8 mouse cellular contexts compared by ENCODE assay signal in genomic region chr7:126897390-126898101, GRCm38 (mm10). TPM values are rescaled to one million over a fixed set of nuclear protein-coding genes. Genes with fewer than 3 reads are reported as not detected.
DNase-seq lines count a peak whose midpoint lies in the region; ATAC-seq and TF ChIP-seq lines count a peak whose summit lies in the region.

No protein-coding gene starts in this region.

- peak; percentile 10 to 14 for DNase-seq in urinary bladder, postnatal 36 days (ENCODE audit: low spot score in 2 of 2)
- DNase-seq in urinary bladder, postnatal 10 days (ENCODE audit: low spot score) = no peak
- no peak for DNase-seq in forebrain, embryonic 10.5 days (ENCODE audit: extremely low spot score, low spot score)
- DNase-seq in hindbrain, embryonic 14.5 days (ENCODE audit: low spot score) = peak; percentile 29
- DNase-seq in liver, embryonic 14.5 days (ENCODE audit: low read depth in 3 of 3, low spot score in 3 of 3) = peak in 1 of 3 experiments; percentile 37
- DNase-seq in natural killer cell, adult 2 months (ENCODE audit: low spot score in 2 of 2) = peak; percentile 14 to 31
- no peak for DNase-seq in cerebellum, postnatal 36 days

- WGBS in forebrain, embryonic 10.5 days = 26% methylated on average over 16 of the region's 16 CpGs
- 27% methylated on average over 14 of the region's 16 CpGs for WGBS in hindbrain, embryonic 14.5 days
- WGBS in liver, embryonic 14.5 days (ENCODE audit: insufficient replicate concordance) = 6% methylated on average over 16 of the region's 16 CpGs

- no peaks in the 10 kb centered on the region for H3K9me3 ChIP-seq in forebrain, embryonic 10.5 days
- H3K9me3 ChIP-seq in hindbrain, embryonic 14.5 days (ENCODE audit: control insufficient read depth, low read length) = no peaks in the 10 kb centered on the region
- H3K9me3 ChIP-seq in liver, embryonic 14.5 days (ENCODE audit: control insufficient read depth, low read length) = no peaks in the 10 kb centered on the region

- peak overlapping the region; percentile 90 for H3K27ac ChIP-seq in forebrain, embryonic 10.5 days
- peak overlapping the region; percentile 88 for H3K27ac ChIP-seq in hindbrain, embryonic 14.5 days
- peak overlapping the region; percentile 41 for H3K27ac ChIP-seq in liver, embryonic 14.5 days

- peak overlapping the region; percentile 60 for H3K4me2 ChIP-seq in hindbrain, embryonic 14.5 days (replicated peaks)
- H3K4me2 ChIP-seq in liver, embryonic 14.5 days (ENCODE audit: low read depth) = peak overlapping the region; percentile 96

- ATAC-seq in hindbrain, embryonic 14.5 days (ENCODE audit: low FRiP score) = no peak; the same call in 1 of the 2 replicates
- ATAC-seq in liver, embryonic 14.5 days (ENCODE audit: insufficient read depth) = peak; percentile 75
- ATAC-seq in cerebellum, adult (ENCODE audit: insufficient number of reproducible peaks, low FRiP score, low TSS enrichment) = no peak

- H3K4me3 ChIP-seq in forebrain, embryonic 10.5 days = peak overlapping the region; percentile 70
- peak overlapping the region; percentile 53 for H3K4me3 ChIP-seq in hindbrain, embryonic 14.5 days (replicated peaks; ENCODE audit: low read length)
- peak overlapping the region; percentile 76 to 78 for H3K4me3 ChIP-seq in liver, embryonic 14.5 days (ENCODE audit: insufficient read depth in 1 of 2, low read depth in 2 of 2, low read length in 2 of 2)

- TF ChIP-seq EP300 in liver, embryonic 14.5 days (IDR thresholded peaks at IDR 0.05; ENCODE audit: low read depth) = 0 out of 2 replicates have a peak, but pooled peaks have one; percentile 11

- peaks cover 23% of the 10 kb centered on the region for H3K4me1 ChIP-seq in forebrain, embryonic 10.5 days
- peaks cover 14% of the 10 kb centered on the region; the same call in 1 of the 2 replicates for H3K4me1 ChIP-seq in hindbrain, embryonic 14.5 days (replicated peaks; ENCODE audit: control insufficient read depth, insufficient read depth, low read length)
- H3K4me1 ChIP-seq in liver, embryonic 14.5 days (replicated peaks; ENCODE audit: control insufficient read depth in 2 of 2, insufficient read depth in 2 of 2, low read length in 1 of 2) = peaks cover 4 to 10% of the 10 kb centered on the region in 2 experiments

- no peaks in the 10 kb centered on the region for H3K36me3 ChIP-seq in forebrain, embryonic 10.5 days (replicated peaks)
- H3K36me3 ChIP-seq in hindbrain, embryonic 14.5 days (replicated peaks; ENCODE audit: control insufficient read depth, insufficient read depth) = no peaks in the 10 kb centered on the region
- no peaks in the 10 kb centered on the region for H3K36me3 ChIP-seq in liver, embryonic 14.5 days (replicated peaks; ENCODE audit: control insufficient read depth, insufficient read depth, low read depth)

- H3K27me3 ChIP-seq in forebrain, embryonic 10.5 days (ENCODE audit: poor library complexity, severe bottlenecking) = no peaks in the 10 kb centered on the region
- no peaks in the 10 kb centered on the region for H3K27me3 ChIP-seq in hindbrain, embryonic 14.5 days (ENCODE audit: control insufficient read depth, insufficient read depth, low read length)
- H3K27me3 ChIP-seq in liver, embryonic 14.5 days (ENCODE audit: control insufficient read depth, insufficient read depth, low read length) = no peaks in the 10 kb centered on the region

- no peak for TF ChIP-seq CTCF in liver, embryonic 14.5 days (IDR thresholded peaks at IDR 0.05; ENCODE audit: low read depth)

- peak overlapping the region; percentile 80 for H3K9ac ChIP-seq in hindbrain, embryonic 14.5 days
- H3K9ac ChIP-seq in liver, embryonic 14.5 days (replicated peaks) = peak overlapping the region; percentile 87

RNA-seq across cellular contexts. Expression of gene Taok2, which starts 13.0 kb away (rescaled TPM):
- 54.0 and 54.1 TPM in 2 replicates for polyA plus RNA-seq in forebrain, embryonic 10.5 days (2016; fragmentation: Nextera tagmentation; extraction: Ambion mirVana)
- polyA plus RNA-seq in hindbrain, embryonic 14.5 days (2014; fragmentation: Nextera tagmentation; extraction: Ambion mirVana) = 36.4 and 37.2 TPM in 2 replicates
- polyA plus RNA-seq in liver, embryonic 14.5 days (2012; rRNA removed) = 16.2 and 16.3 TPM in 2 replicates
- 6.3 and 7.0 TPM in 2 replicates for polyA plus RNA-seq in liver, embryonic 14.5 days (2014; fragmentation: Nextera tagmentation; extraction: Ambion mirVana)

RNA-seq across cellular contexts. Expression of gene Tmem219, which starts 25.2 kb away (rescaled TPM):
- 22.2 and 24.9 TPM in 2 replicates for polyA plus RNA-seq in forebrain, embryonic 10.5 days (2016; fragmentation: Nextera tagmentation; extraction: Ambion mirVana)
- 28.0 and 29.3 TPM in 2 replicates for polyA plus RNA-seq in hindbrain, embryonic 14.5 days (2014; fragmentation: Nextera tagmentation; extraction: Ambion mirVana)
- 10.8 and 15.3 TPM in 2 replicates for polyA plus RNA-seq in liver, embryonic 14.5 days (2012; rRNA removed)
- 15.7 and 17.1 TPM in 2 replicates for polyA plus RNA-seq in liver, embryonic 14.5 days (2014; fragmentation: Nextera tagmentation; extraction: Ambion mirVana)

RNA-seq across cellular contexts. Expression of gene Kctd13, which starts 31.1 kb away (rescaled TPM):
- polyA plus RNA-seq in forebrain, embryonic 10.5 days (2016; fragmentation: Nextera tagmentation; extraction: Ambion mirVana) = 17.5 and 18.0 TPM in 2 replicates
- polyA plus RNA-seq in hindbrain, embryonic 14.5 days (2014; fragmentation: Nextera tagmentation; extraction: Ambion mirVana) = 102 and 104 TPM in 2 replicates
- polyA plus RNA-seq in liver, embryonic 14.5 days (2012; rRNA removed) = 4.0 and 4.3 TPM in 2 replicates
- polyA plus RNA-seq in liver, embryonic 14.5 days (2014; fragmentation: Nextera tagmentation; extraction: Ambion mirVana) = 3.0 and 4.8 TPM in 2 replicates

RNA-seq across cellular contexts. Expression of gene Ino80e, which starts 35.4 kb away (rescaled TPM):
- polyA plus RNA-seq in forebrain, embryonic 10.5 days (2016; fragmentation: Nextera tagmentation; extraction: Ambion mirVana) = 110 and 117 TPM in 2 replicates
- 93.7 and 95.3 TPM in 2 replicates for polyA plus RNA-seq in hindbrain, embryonic 14.5 days (2014; fragmentation: Nextera tagmentation; extraction: Ambion mirVana)
- 22.7 and 25.1 TPM in 2 replicates for polyA plus RNA-seq in liver, embryonic 14.5 days (2012; rRNA removed)
- polyA plus RNA-seq in liver, embryonic 14.5 days (2014; fragmentation: Nextera tagmentation; extraction: Ambion mirVana) = 36.6 and 40.6 TPM in 2 replicates

RNA-seq across cellular contexts. Expression of gene Hirip3, which starts 35.8 kb away (rescaled TPM):
- polyA plus RNA-seq in forebrain, embryonic 10.5 days (2016; fragmentation: Nextera tagmentation; extraction: Ambion mirVana) = 57.4 and 65.2 TPM in 2 replicates
- 10.1 and 11.1 TPM in 2 replicates for polyA plus RNA-seq in hindbrain, embryonic 14.5 days (2014; fragmentation: Nextera tagmentation; extraction: Ambion mirVana)
- 24.7 and 58.1 TPM in 2 replicates for polyA plus RNA-seq in liver, embryonic 14.5 days (2012; rRNA removed)
- 5.2 and 5.6 TPM in 2 replicates for polyA plus RNA-seq in liver, embryonic 14.5 days (2014; fragmentation: Nextera tagmentation; extraction: Ambion mirVana)

Comparison
In these comparisons a context has a peak if more than half of its experiments do, and no peak if none do; other contexts are left out.
1. DNase-seq: peak in urinary bladder, postnatal 36 days (2 of 2), hindbrain, embryonic 14.5 days (single experiment) and natural killer cell, adult 2 months (2 of 2); none in urinary bladder, postnatal 10 days (single experiment), forebrain, embryonic 10.5 days (single experiment) and cerebellum, postnatal 36 days (0 of 2).
2. Peak in every context shown above with its lines, with median percentiles within 50 percentile points of each other: H3K27ac ChIP-seq and H3K4me3 ChIP-seq.